Mouse (Mus musculus): Measurements from ENCODE around the gene Olfr713. TPM values are rescaled to one million over a fixed set of nuclear protein-coding genes. Genes with fewer than 3 reads are reported as not detected.

The Olfr713 gene
- polyA plus RNA-seq (2015; fragmentation: Nextera tagmentation; extraction: Ambion mirVana) = 0.03 TPM in 1 of 2 replicates, not detected in the other

- no peak for DNase-seq (ENCODE audit: low spot score)
Observed at GRCm38 (mm10) chr7:107030874-107031273, at the start of gene Olfr713. TSS of gene Olfr713 (plus strand) at chr7:107031174.

- DNase-seq (ENCODE audit: low spot score) = no peak
Observed at GRCm38 (mm10) chr7:106985236-106985635, 45.7 kb upstream of the Olfr713 start.

- DNase-seq (ENCODE audit: low spot score) = no peak
Observed at GRCm38 (mm10) chr7:107000798-107001197, 30.2 kb upstream of the Olfr713 start.

- DNase-seq (ENCODE audit: low spot score) = no peak
Observed at GRCm38 (mm10) chr7:107004169-107004568, 26.8 kb upstream of the Olfr713 start.

- no peak for DNase-seq (ENCODE audit: low spot score)
Observed at GRCm38 (mm10) chr7:107005972-107006371, 25.0 kb upstream of the Olfr713 start, which contains the start of gene Olfr2. TSS of gene Olfr2 (minus strand) at chr7:107006072.

DNA sequence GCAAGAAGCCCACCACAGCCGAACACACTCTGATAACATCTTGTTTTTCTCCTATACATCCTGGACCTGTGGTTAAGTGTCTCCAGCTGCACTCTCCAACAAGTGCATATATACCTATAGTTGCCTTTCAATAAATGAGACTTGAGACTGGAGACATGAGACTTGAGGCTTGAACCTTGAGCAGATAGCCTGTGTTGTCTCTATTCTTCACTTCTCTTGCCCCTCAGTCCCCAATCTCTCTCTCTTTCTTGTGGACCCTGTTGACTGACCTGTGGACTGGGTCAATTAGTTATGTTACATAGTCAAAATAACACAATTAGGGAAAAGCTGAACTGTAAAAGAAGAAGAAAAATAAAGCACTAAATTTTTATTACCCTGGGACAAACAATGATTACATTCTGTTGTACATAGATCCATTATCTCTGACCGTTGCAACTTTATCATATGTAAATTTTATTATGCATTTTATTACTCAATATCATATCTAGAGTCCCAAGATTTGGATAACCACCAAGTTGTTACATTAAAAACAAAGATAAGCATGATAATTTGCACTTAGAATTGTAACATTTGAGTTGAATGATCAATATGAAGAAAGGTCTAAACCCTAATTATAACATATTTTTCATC is 9.1 kb downstream of the Olfr713 start:
- no peak for DNase-seq (ENCODE audit: low spot score)

GRCm38 (mm10) chr7:107043136-107043535 is 12.2 kb downstream of the Olfr713 start:
- DNase-seq (ENCODE audit: low spot score) = no peak

GRCm38 (mm10) chr7:107044407-107044806 is 13.4 kb downstream of the Olfr713 start:
- DNase-seq (ENCODE audit: low spot score) = no peak

DNA sequence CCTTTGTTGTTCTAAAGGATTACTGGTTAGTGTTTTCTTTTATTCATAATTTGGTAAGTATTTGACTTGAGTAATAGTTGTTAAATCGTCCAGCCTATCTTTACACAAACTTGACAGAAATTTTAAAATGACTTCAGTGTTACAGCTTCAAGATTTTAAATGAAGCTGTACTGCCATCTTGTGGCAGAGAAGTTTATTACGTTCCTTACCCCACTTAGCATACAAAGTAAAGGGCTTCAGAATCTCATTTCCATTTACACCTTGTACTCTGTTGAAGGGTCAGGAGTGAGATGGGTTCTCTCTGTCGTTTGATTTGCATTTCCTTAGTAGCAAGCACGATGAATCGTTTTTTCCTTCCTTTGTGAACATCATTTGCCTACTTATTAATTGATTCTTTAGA is 14.9 kb downstream of the Olfr713 start:
- peak; percentile 60 for DNase-seq (ENCODE audit: low spot score)

DNA sequence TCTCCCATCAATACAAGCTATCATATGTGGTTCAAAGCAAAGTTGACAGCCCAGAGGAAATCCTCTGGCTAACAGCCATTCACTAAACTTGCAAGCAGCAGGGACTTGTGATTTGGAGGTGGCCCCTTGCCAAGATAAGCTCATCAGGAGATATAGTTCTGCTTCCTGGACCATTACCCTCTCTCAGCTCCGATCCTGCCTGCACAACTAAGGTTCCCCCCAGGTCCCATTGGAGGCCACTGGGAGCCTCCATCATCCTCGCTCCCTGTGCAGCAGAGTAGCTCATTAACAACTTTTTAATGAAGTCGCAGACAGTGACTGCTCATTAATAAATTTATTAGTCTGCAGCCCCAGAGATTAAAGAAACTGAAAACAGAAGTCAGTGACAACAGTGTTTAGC is 16.6 kb downstream of the Olfr713 start:
- DNase-seq (ENCODE audit: low spot score) = no peak

GRCm38 (mm10) chr7:107070681-107071080 is 39.7 kb downstream of the Olfr713 start, which contains the start of gene Olfr714:
TSS of gene Olfr714 (plus strand) at chr7:107070981.
- DNase-seq (ENCODE audit: low spot score) = no peak

Other genes starting within 250 kb of the Olfr713 start
- gene Olfr699, start 238.0 kb upstream of the Olfr713 start, polyA plus RNA-seq (2015; fragmentation: Nextera tagmentation; extraction: Ambion mirVana) = not detected in 2 replicates
- gene Olfr700, start 222.3 kb upstream of the Olfr713 start, polyA plus RNA-seq (2015; fragmentation: Nextera tagmentation; extraction: Ambion mirVana) = not detected in 2 replicates
- not detected in 2 replicates for gene Olfr701, start 217.0 kb upstream of the Olfr713 start, polyA plus RNA-seq (2015; fragmentation: Nextera tagmentation; extraction: Ambion mirVana)
- not detected in 2 replicates for gene Olfr702, start 197.3 kb upstream of the Olfr713 start, polyA plus RNA-seq (2015; fragmentation: Nextera tagmentation; extraction: Ambion mirVana)
- not detected in 2 replicates for gene Olfr703, start 187.8 kb upstream of the Olfr713 start, polyA plus RNA-seq (2015; fragmentation: Nextera tagmentation; extraction: Ambion mirVana)
- gene Olfr704, start 168.0 kb upstream of the Olfr713 start, polyA plus RNA-seq (2015; fragmentation: Nextera tagmentation; extraction: Ambion mirVana) = not detected in 2 replicates
- not detected in 2 replicates for gene Olfr705, start 154.3 kb upstream of the Olfr713 start, polyA plus RNA-seq (2015; fragmentation: Nextera tagmentation; extraction: Ambion mirVana)
- gene Olfr706, start 143.0 kb upstream of the Olfr713 start, polyA plus RNA-seq (2015; fragmentation: Nextera tagmentation; extraction: Ambion mirVana) = not detected in 2 replicates
- gene Olfr707, start 129.9 kb upstream of the Olfr713 start, polyA plus RNA-seq (2015; fragmentation: Nextera tagmentation; extraction: Ambion mirVana) = not detected in 2 replicates
- not detected in 2 replicates for gene Olfr1532-ps1, start 123.2 kb upstream of the Olfr713 start, polyA plus RNA-seq (2015; fragmentation: Nextera tagmentation; extraction: Ambion mirVana)
- not detected in 2 replicates for gene Olfr709-ps1, start 99.0 kb upstream of the Olfr713 start, polyA plus RNA-seq (2015; fragmentation: Nextera tagmentation; extraction: Ambion mirVana)
- not detected in 2 replicates for gene Olfr710, start 82.9 kb upstream of the Olfr713 start, polyA plus RNA-seq (2015; fragmentation: Nextera tagmentation; extraction: Ambion mirVana)
- gene Olfr6, start 67.2 kb upstream of the Olfr713 start, polyA plus RNA-seq (2015; fragmentation: Nextera tagmentation; extraction: Ambion mirVana) = not detected in 2 replicates
- not detected in 2 replicates for gene Olfr711, start 55.7 kb upstream of the Olfr713 start, polyA plus RNA-seq (2015; fragmentation: Nextera tagmentation; extraction: Ambion mirVana)
- not detected in 2 replicates for gene Olfr2, start 25.1 kb upstream of the Olfr713 start, polyA plus RNA-seq (2015; fragmentation: Nextera tagmentation; extraction: Ambion mirVana)
- not detected in 2 replicates for gene Olfr714, start 39.8 kb downstream of the Olfr713 start, polyA plus RNA-seq (2015; fragmentation: Nextera tagmentation; extraction: Ambion mirVana)
- not detected in 2 replicates for gene Olfr17, start 62.0 kb downstream of the Olfr713 start, polyA plus RNA-seq (2015; fragmentation: Nextera tagmentation; extraction: Ambion mirVana)
- not detected in 2 replicates for gene Olfr715b, start 79.2 kb downstream of the Olfr713 start, polyA plus RNA-seq (2015; fragmentation: Nextera tagmentation; extraction: Ambion mirVana)
- gene Olfr715, start 99.9 kb downstream of the Olfr713 start, polyA plus RNA-seq (2015; fragmentation: Nextera tagmentation; extraction: Ambion mirVana) = not detected in 2 replicates
- not detected in 2 replicates for gene Olfr716, start 107.2 kb downstream of the Olfr713 start, polyA plus RNA-seq (2015; fragmentation: Nextera tagmentation; extraction: Ambion mirVana)
- gene Nlrp14, start 135.8 kb downstream of the Olfr713 start, polyA plus RNA-seq (2015; fragmentation: Nextera tagmentation; extraction: Ambion mirVana) = 0.09 TPM in 1 of 2 replicates, not detected in the other
- not detected in 2 replicates for gene Rbmxl2, start 178.3 kb downstream of the Olfr713 start, polyA plus RNA-seq (2015; fragmentation: Nextera tagmentation; extraction: Ambion mirVana)